Mouse (Mus musculus) kidney, embryonic 16.5 days (tissue): Measurements from ENCODE around the gene Gm49322. TPM values are rescaled to one million over a fixed set of nuclear protein-coding genes. Genes with fewer than 3 reads are reported as not detected.

ENCODE experiments used
- ATAC-seq: fragments of 200-750 bp; cut with Nextera tagmentation; 2 replicates; pipeline ENCODE4 v1.8.0; 2017; ENCODE audit warnings: moderate TSS enrichment; ENCODE audit not compliant: low FRiP score, low TSS enrichment
- H3K27ac ChIP-seq: fragments of 300-500 bp; sonication (generic); 2 replicates; pipeline ENCODE4 v1.5.1; 2014; ENCODE audit warnings: low read length
- H3K27me3 ChIP-seq: fragments of 300-500 bp; sonication (generic); 2 replicates; pipeline ENCODE4 v1.6.1; 2014; ENCODE audit warnings: low read length, control low read depth, mixed read lengths; ENCODE audit not compliant: insufficient read depth
- H3K36me3 ChIP-seq: fragments of 300-500 bp; sonication (generic); 2 replicates; pipeline ENCODE4 v1.6.1; 2014; ENCODE audit warnings: low read length, control low read depth, mixed read lengths; ENCODE audit not compliant: insufficient read depth
- H3K4me1 ChIP-seq: fragments of 300-500 bp; sonication (generic); 2 replicates; pipeline ENCODE4 v1.6.1; 2014; ENCODE audit warnings: low read length, control low read depth, mixed read lengths; ENCODE audit not compliant: insufficient read depth
- H3K4me2 ChIP-seq: fragments of 300-500 bp; sonication (generic); replicated peaks from 2 replicates; pipeline ENCODE4 v1.6.1; 2014; ENCODE audit warnings: low read depth, low read length
- H3K4me3 ChIP-seq: fragments of 300-500 bp; sonication (generic); 2 replicates; pipeline ENCODE4 v1.5.1; 2014; ENCODE audit warnings: mild to moderate bottlenecking, low read length
- H3K9ac ChIP-seq: fragments of 300-500 bp; sonication (generic); replicated peaks from 2 replicates; pipeline ENCODE4 v1.6.1; 2014; ENCODE audit warnings: low read length
- H3K9me3 ChIP-seq: fragments of 300-500 bp; sonication (generic); 2 replicates; pipeline ENCODE4 v1.6.1; 2016; ENCODE audit warnings: low read length, control low read depth
- WGBS: fragments of 180-500 bp; shearing (Covaris S2); extraction: QIAGEN DNeasy Blood & Tissue Kit; methylation state at CpG from one replicate; pipeline ENCODE4 v1.1.7; 2014; 5-methylcytosine and 5-hydroxymethylcytosine counted together
- polyA plus RNA-seq: library from polyadenylated mRNA; unstranded; fragments of >200 nt; fragmentation: Nextera tagmentation; extraction: Ambion mirVana; gene quantifications from 2 replicates; pipeline ENCODE4 v1.2.1, GENCODE M21; 2015

The Gm49322 gene
- polyA plus RNA-seq, 1 experiment from 2014 or later: 4.2 TPM

- H3K9me3 ChIP-seq: no peaks in the 10 kb centered on the region
- peak overlapping the region; percentile 87 for H3K9ac ChIP-seq
- H3K27me3 ChIP-seq: no peaks in the 10 kb centered on the region
- H3K27ac ChIP-seq: peak overlapping the region; percentile 97
- 5% methylated on average over 8 of the region's 8 CpGs for WGBS
- H3K36me3 ChIP-seq: peaks cover 7% of the 10 kb centered on the region
- ATAC-seq: peak; percentile 10; the same call in 1 of the 2 replicates
- H3K4me2 ChIP-seq: peak overlapping the region; percentile 97
- H3K4me1 ChIP-seq: peaks cover 40% of the 10 kb centered on the region
- peak overlapping the region; percentile 82 for H3K4me3 ChIP-seq
Measured at GRCm38 (mm10) chr10:80578911-80579310, 26.9 kb upstream of the Gm49322 start.

GRCm38 (mm10) chr10:80583047-80583446 is 22.8 kb upstream of the Gm49322 start:
- WGBS: 82% methylated on average over 5 of the region's 5 CpGs
- Histone ChIP-seq H3K9me3 (no peaks in the 10 kb centered on the region), H3K4me2 (no peak overlapping the region), H3K4me3 (no peak overlapping the region), H3K9ac (no peak overlapping the region), H3K4me1 (peaks cover 35% of the 10 kb centered on the region), H3K27ac (no peak overlapping the region), H3K27me3 (no peaks in the 10 kb centered on the region), H3K36me3 (peaks cover 18% of the 10 kb centered on the region)
- ATAC-seq: no peak

DNA sequence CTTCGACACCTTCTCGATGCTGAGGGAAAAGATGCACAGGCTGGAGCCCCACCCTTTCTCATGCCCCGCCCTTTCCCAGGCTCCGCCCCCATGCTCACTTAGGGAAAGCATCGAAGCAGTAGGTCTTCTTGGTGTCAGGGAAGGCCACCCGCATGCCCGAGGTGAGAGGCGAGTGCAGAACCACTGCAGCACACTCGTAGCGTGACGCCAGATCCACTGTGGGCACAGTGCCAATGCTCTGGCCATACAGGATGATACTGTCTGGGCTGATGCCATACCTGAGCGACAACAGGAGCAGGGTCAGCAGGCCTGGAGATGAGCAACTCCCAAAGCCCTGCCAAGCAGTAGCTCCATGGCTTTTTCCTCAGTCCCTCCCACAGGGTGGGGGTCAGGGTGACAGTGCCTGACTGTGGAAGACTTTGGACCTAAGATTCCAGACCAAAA is 21.8 kb upstream of the Gm49322 start:
- ATAC-seq: peak; percentile 12
- Histone ChIP-seq H3K27ac (no peak overlapping the region), H3K36me3 (peaks cover 18% of the 10 kb centered on the region), H3K4me3 (no peak overlapping the region), H3K27me3 (no peaks in the 10 kb centered on the region), H3K4me1 (peaks cover 35% of the 10 kb centered on the region), H3K9ac (no peak overlapping the region), H3K9me3 (no peaks in the 10 kb centered on the region), H3K4me2 (no peak overlapping the region)
- WGBS: 61% methylated on average over 12 of the region's 12 CpGs

DNA sequence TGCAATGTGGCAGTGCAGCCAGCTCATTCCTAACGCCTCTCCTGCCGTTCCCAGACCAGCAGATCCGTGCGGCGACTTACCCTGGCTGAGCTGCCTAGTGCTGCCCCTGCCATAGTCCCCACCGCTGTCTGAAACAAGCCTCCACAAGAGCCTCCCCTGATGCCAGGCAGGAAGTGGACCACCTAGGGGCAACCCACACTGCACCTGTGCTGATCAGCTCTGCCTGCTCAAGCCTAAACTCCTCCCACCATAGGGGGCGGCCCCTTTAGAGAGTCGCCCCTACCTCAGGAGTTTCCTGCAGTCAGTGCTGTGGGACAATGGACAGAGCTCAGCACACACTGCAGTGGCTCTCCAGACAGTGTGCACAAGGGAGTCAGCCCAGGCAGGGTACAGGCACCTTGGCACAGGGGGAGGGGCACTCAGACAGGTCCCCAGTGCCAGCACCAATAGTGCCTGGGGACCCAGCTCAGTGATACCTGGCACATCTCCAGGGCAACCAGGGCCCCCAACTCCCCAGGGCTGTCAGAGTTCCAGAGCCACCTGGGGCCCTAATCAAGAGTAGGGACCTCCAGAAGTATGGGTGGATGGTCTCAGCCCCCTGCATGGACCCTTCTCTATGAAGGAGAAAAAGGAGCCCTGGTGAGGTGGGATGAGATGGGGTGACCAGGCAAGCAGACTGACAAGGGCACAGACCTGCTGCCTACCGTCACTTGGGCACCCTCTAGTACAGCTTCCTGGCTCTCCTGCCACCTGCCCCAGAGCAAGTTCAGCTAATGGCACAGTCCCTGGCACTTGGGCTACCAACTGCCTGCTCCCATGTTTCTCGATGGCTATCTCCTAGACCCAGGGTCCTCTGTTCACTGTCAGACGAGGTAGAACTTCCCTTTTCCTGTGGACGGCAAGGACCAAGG is 20.9 kb upstream of the Gm49322 start:
- H3K4me3 ChIP-seq: no peak overlapping the region
- peak; percentile 18; the same call in 1 of the 2 replicates for ATAC-seq
- no peaks in the 10 kb centered on the region for H3K27me3 ChIP-seq
- H3K27ac ChIP-seq: no peak overlapping the region
- H3K9ac ChIP-seq: peak overlapping the region; percentile 14; the same call in 1 of the 2 replicates
- peaks cover 18% of the 10 kb centered on the region for H3K36me3 ChIP-seq
- peak overlapping the region; percentile 35; the same call in 1 of the 2 replicates for H3K4me2 ChIP-seq
- 77% methylated on average over 12 of the region's 12 CpGs for WGBS
- H3K9me3 ChIP-seq: no peaks in the 10 kb centered on the region
- peaks cover 35% of the 10 kb centered on the region for H3K4me1 ChIP-seq

GRCm38 (mm10) chr10:80585581-80585980 is 20.2 kb upstream of the Gm49322 start:
- ATAC-seq: no peak
- WGBS: 94% methylated on average over 8 of the region's 8 CpGs
- no peaks in the 10 kb centered on the region for H3K9me3 ChIP-seq
- H3K27ac ChIP-seq: no peak overlapping the region
- peak overlapping the region; percentile 35; the same call in 1 of the 2 replicates for H3K4me2 ChIP-seq
- H3K4me3 ChIP-seq: peak overlapping the region; percentile 25; the same call in 1 of the 2 replicates
- H3K27me3 ChIP-seq: no peaks in the 10 kb centered on the region
- H3K4me1 ChIP-seq: peaks cover 35% of the 10 kb centered on the region
- H3K9ac ChIP-seq: no peak overlapping the region
- peaks cover 18% of the 10 kb centered on the region for H3K36me3 ChIP-seq

DNA sequence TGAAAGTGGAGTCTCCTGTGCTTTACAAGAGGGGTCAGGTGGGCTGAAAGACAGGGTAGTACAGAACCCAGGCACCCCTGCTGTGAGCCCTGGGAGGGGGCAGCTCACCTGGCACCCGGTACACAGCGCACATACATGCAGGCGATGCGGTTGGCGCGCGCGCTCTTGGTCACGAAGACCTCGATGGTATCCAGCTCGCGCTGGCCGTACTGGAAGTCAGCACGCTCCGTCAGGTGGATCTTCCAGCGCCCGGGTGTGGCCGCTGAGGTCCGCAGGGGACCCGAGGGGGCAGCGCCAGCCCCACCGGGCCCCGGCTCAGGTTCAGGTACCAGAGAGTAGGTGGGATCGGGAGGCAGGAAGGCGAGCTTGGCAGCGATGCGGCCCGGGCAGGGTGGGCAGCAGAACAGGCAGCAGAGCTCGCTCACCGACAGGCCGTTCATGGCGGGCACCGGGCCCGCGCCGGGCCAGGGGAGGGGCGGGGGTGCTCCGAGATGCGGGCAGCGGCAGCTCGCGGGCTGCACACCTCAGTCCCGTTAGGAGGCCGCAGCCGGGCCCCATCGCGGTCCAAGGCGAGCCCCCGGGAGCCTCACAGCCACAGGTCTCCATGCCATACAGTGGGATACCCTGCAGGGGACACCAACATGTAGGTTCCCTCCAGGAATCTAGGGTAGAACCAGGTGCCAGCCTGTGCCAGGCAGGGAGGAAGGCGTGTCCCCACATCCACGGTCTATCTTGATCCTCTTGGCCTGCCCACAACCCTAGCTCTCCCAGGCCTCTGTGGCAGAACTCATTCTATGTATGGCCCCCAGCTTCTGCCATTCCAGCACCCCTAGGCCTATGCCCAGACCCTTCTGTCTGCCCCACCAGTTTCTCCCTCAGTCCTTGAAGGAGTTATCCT is 19.2 kb upstream of the Gm49322 start:
- 88% methylated on average over 46 of the region's 51 CpGs for WGBS
- Histone ChIP-seq H3K36me3 (peaks cover 18% of the 10 kb centered on the region), H3K9me3 (no peaks in the 10 kb centered on the region), H3K27ac (peak overlapping the region; percentile 54), H3K4me1 (peaks cover 35% of the 10 kb centered on the region), H3K4me2 (peak overlapping the region; percentile 35), H3K4me3 (peak overlapping the region; percentile 25), H3K27me3 (no peaks in the 10 kb centered on the region), H3K9ac (peak overlapping the region; percentile 20; the same call in 1 of the 2 replicates)
- no peak for ATAC-seq

DNA sequence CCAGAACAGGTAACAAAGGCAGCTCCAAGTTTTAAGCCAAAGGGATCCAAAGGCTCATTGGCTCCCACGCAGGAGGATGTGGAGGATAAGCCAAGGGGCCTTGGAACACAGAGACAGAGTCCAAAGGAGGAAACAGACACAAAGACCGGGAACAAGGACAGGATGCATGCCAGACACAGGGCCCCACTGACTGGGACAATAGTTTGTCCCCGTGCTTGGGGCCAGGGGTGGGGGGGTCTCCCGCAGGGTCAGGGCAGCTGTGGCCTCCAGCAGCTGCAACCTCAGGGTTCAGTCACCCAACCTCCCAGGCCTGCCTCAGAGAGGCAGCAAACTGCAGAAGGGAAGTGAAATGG is 18.5 kb upstream of the Gm49322 start:
- Histone ChIP-seq H3K27me3 (no peaks in the 10 kb centered on the region), H3K36me3 (peaks cover 18% of the 10 kb centered on the region), H3K4me2 (0 out of 2 replicates have a peak overlapping the region, but pooled peaks have one; percentile 35), H3K4me1 (peaks cover 35% of the 10 kb centered on the region), H3K27ac (peak overlapping the region; percentile 54), H3K4me3 (peak overlapping the region; percentile 25), H3K9ac (0 out of 2 replicates have a peak overlapping the region, but pooled peaks have one; percentile 20), H3K9me3 (no peaks in the 10 kb centered on the region)
- ATAC-seq: no peak
- 34% methylated on average over 3 of the region's 4 CpGs for WGBS

DNA sequence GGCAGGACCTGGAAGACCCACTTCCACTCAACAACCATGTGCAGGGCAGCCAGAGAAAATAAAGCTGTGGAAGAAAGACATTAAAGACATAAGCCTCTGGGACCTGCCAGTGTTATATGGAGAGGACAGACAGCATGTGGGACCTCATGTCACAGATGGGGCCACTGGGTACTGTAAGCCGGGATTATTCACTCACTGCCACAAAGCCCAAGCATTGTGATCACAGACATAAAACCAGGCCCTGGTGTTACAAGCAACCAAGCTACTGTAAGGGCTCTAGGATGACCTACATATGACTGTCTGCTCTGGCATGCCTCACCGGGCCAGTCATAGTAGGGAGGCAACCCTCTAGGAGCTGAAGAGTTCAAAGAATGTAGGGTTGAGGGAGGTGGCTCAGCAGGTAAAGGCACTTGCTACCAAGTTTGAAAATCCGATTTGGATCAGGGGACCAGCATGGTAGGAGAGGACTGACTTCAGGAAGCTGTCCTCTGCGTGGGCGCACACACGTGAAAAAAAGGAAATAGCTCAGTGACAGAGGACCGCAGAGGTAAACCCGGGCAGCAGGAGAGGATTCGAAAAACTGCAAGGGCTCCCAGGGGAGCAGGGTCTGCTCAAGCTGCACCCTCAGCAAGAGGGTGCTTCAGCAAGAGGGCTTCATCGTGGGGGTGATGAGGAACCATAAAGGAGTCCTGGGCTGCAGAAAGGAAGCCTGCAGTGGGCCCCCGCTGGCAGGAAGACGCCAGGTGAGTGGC is 16.5 kb upstream of the Gm49322 start:
- H3K36me3 ChIP-seq: 0 out of 2 replicates have a peak, but pooled peaks cover 8% of the 10 kb centered on the region
- H3K27ac ChIP-seq: peak overlapping the region; percentile 6; the same call in 1 of the 2 replicates
- H3K4me1 ChIP-seq: peaks cover 33% of the 10 kb centered on the region
- no peaks in the 10 kb centered on the region for H3K9me3 ChIP-seq
- peak overlapping the region; percentile 85 for H3K9ac ChIP-seq
- 11% methylated on average over 12 of the region's 12 CpGs for WGBS
- peak overlapping the region; percentile 98 for H3K4me2 ChIP-seq
- H3K4me3 ChIP-seq: peak overlapping the region; percentile 76
- ATAC-seq: 0 out of 2 replicates have a peak, but pooled peaks have one; percentile 0
- H3K27me3 ChIP-seq: no peaks in the 10 kb centered on the region
